Mouse (Mus musculus) lung, postnatal 0 days (tissue): ENCODE results near the gene March1. TPM values are rescaled to one million over a fixed set of nuclear protein-coding genes. Genes with fewer than 3 reads are reported as not detected.

Experiments used
- ATAC-seq: fragments of 200-750 bp; cut with Nextera tagmentation; 2 replicates; pipeline ENCODE4 v1.8.0; 2017; ENCODE audit warnings: moderate library complexity
- DNase-seq: peaks from one replicate; pipeline ENCODE4 v3.0.0-alpha.2; 2016; ENCODE audit warnings: low spot score
- H3K27ac ChIP-seq: fragments of 300-500 bp; sonication (generic); 2 replicates; pipeline ENCODE4 v1.5.1; 2014; ENCODE audit warnings: antibody characterized with exemption, mild to moderate bottlenecking, low read length, mixed read lengths
- H3K27me3 ChIP-seq: fragments of 300-500 bp; sonication (generic); replicated peaks from 2 replicates; pipeline ENCODE4 v1.6.1; 2014; ENCODE audit warnings: low read length, mixed read lengths; ENCODE audit not compliant: insufficient read depth
- H3K36me3 ChIP-seq: fragments of 300-500 bp; sonication (generic); 2 replicates; pipeline ENCODE4 v1.6.1; 2014; ENCODE audit warnings: low read length, mixed read lengths; ENCODE audit not compliant: insufficient read depth
- H3K4me1 ChIP-seq: fragments of 300-500 bp; sonication (generic); 2 replicates; pipeline ENCODE4 v1.6.1; 2014; ENCODE audit warnings: antibody characterized with exemption, low read depth, low read length, mixed read lengths; ENCODE audit not compliant: insufficient read depth
- H3K4me2 ChIP-seq: fragments of 300-500 bp; sonication (generic); replicated peaks from 2 replicates; pipeline ENCODE4 v1.6.1; 2014; ENCODE audit warnings: low read depth, mild to moderate bottlenecking, low read length, moderate library complexity, mixed read lengths
- H3K4me3 ChIP-seq: fragments of 300-500 bp; sonication (generic); 2 replicates; pipeline ENCODE4 v1.5.1; 2014; ENCODE audit warnings: low read depth, low read length
- H3K9ac ChIP-seq: fragments of 300-500 bp; sonication (generic); replicated peaks from 2 replicates; pipeline ENCODE4 v1.6.1; 2014; ENCODE audit warnings: low read depth, mild to moderate bottlenecking
- H3K9me3 ChIP-seq: fragments of 300-500 bp; sonication (generic); 2 replicates; pipeline ENCODE4 v1.6.1; 2016; ENCODE audit warnings: low read length, mixed read lengths
- CTCF ChIP-seq: IDR thresholded peaks from 2 replicates; pipeline ENCODE4 v1.5.1; 2016; ENCODE audit warnings: antibody characterized with exemption, mild to moderate bottlenecking
- EP300 ChIP-seq: IDR thresholded peaks from 2 replicates; pipeline ENCODE4 v1.6.1; 2016; ENCODE audit warnings: antibody characterized with exemption, mild to moderate bottlenecking, control low read depth
- WGBS: fragments of 180-500 bp; shearing (Covaris S2); extraction: QIAGEN DNeasy Blood & Tissue Kit; methylation state at CpG from one replicate; pipeline ENCODE4 v1.1.7; 2014; 5-methylcytosine and 5-hydroxymethylcytosine counted together
- polyA plus RNA-seq: library from polyadenylated mRNA; unstranded; fragments of >200 nt; fragmentation: Nextera tagmentation; extraction: Ambion mirVana; gene quantifications from 2 replicates; pipeline ENCODE4 v1.2.1, GENCODE M21; 2015

The March1 gene
- polyA plus RNA-seq, 1 experiment from 2014 or later = 1.1 TPM

- TF ChIP-seq EP300 = no peak
- TF ChIP-seq CTCF = no peak
- no peak for ATAC-seq
- H3K36me3 ChIP-seq = no peaks in the 10 kb centered on the region
- no peak overlapping the region for H3K4me2 ChIP-seq
- H3K27ac ChIP-seq = no peak overlapping the region
- WGBS = 74% methylated on average over 3 of the region's 3 CpGs
- DNase-seq = no peak
- no peaks in the 10 kb centered on the region for H3K9me3 ChIP-seq
- H3K4me1 ChIP-seq = no peaks in the 10 kb centered on the region
- no peak overlapping the region for H3K9ac ChIP-seq
- no peak overlapping the region for H3K4me3 ChIP-seq
- H3K27me3 ChIP-seq = no peaks in the 10 kb centered on the region
Measured at GRCm38 (mm10) chr8:66094152-66094551, 476.5 kb downstream of the March1 start.

DNA sequence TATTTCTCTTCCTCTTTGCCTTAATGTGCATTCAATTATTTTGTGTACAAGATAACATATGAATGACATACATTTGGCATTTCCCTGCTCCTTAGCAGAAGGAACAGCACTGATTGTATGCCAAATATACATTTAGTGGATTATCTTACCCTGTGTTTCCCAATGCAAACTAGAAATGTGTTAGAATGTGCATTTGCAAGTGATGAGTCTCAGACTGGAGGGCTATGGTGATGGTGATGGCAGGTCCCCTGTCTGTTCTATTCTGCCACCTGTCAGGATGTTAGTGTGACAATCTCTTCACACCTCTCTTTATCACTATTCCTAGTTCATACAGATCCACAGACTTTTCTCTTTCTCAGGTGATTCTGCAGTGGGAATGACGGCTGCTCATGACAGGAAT, 480.4 kb downstream of the March1 start:
- DNase-seq = no peak
- 43% methylated on average over 1 of the region's 1 CpGs for WGBS
- Histone ChIP-seq H3K4me1 (no peaks in the 10 kb centered on the region), H3K9ac (no peak overlapping the region), H3K4me2 (no peak overlapping the region), H3K27ac (no peak overlapping the region), H3K4me3 (no peak overlapping the region), H3K27me3 (no peaks in the 10 kb centered on the region), H3K36me3 (no peaks in the 10 kb centered on the region), H3K9me3 (no peaks in the 10 kb centered on the region)
- no peak for ATAC-seq
- TF ChIP-seq EP300 = no peak
- TF ChIP-seq CTCF = no peak

DNA sequence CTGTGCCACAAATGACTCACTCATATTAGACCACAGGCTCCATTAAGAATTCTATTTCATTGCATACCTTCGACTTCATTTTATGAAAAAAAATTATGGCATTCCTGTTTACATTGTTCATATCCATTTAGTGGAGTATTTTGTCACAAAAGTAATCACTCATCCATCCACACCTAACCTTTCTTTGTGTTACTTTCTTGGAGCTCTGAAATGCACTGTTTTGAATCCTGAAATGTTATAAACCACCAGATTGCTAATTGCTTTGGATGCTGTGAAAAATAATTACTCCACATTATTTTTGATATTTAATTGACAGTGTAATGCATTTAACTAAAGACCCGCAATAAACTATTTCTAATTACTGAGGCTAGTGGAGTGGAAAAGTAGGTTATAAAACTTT, 501.6 kb downstream of the March1 start:
- H3K4me1 ChIP-seq = no peaks in the 10 kb centered on the region
- H3K9me3 ChIP-seq = no peaks in the 10 kb centered on the region
- H3K27me3 ChIP-seq = no peaks in the 10 kb centered on the region
- no peak overlapping the region for H3K27ac ChIP-seq
- DNase-seq (no peak), ATAC-seq (no peak)
- no peaks in the 10 kb centered on the region for H3K36me3 ChIP-seq
- TF ChIP-seq EP300 = no peak
- no peak for TF ChIP-seq CTCF
- no peak overlapping the region for H3K4me3 ChIP-seq
- no peak overlapping the region for H3K9ac ChIP-seq
- H3K4me2 ChIP-seq = no peak overlapping the region
- 70% methylated on average over 2 of the region's 2 CpGs for WGBS

GRCm38 (mm10) chr8:66159648-66160047, 541.9 kb downstream of the March1 start:
- DNase-seq = no peak
- 82% methylated on average over 1 of the region's 1 CpGs for WGBS
- H3K9me3 ChIP-seq = no peaks in the 10 kb centered on the region
- no peak for ATAC-seq
- TF ChIP-seq CTCF (no peak), EP300 (no peak)
- H3K27ac ChIP-seq = no peak overlapping the region
- H3K4me2 ChIP-seq = no peak overlapping the region
- no peaks in the 10 kb centered on the region for H3K27me3 ChIP-seq
- no peaks in the 10 kb centered on the region for H3K36me3 ChIP-seq
- H3K4me3 ChIP-seq = no peak overlapping the region
- no peak overlapping the region for H3K9ac ChIP-seq
- no peaks in the 10 kb centered on the region for H3K4me1 ChIP-seq

GRCm38 (mm10) chr8:66166835-66167234, 549.1 kb downstream of the March1 start:
- TF ChIP-seq EP300 (no peak), CTCF (no peak)
- H3K4me1 ChIP-seq = no peaks in the 10 kb centered on the region
- no peak overlapping the region for H3K4me2 ChIP-seq
- H3K9me3 ChIP-seq = no peaks in the 10 kb centered on the region
- no peak overlapping the region for H3K4me3 ChIP-seq
- ATAC-seq (no peak), DNase-seq (no peak)
- H3K27ac ChIP-seq = no peak overlapping the region
- H3K9ac ChIP-seq = no peak overlapping the region
- no peaks in the 10 kb centered on the region for H3K36me3 ChIP-seq
- H3K27me3 ChIP-seq = no peaks in the 10 kb centered on the region
- 54% methylated on average over 1 of the region's 1 CpGs for WGBS

- no peak for DNase-seq
- WGBS = 61% methylated on average over 2 of the region's 2 CpGs
- no peak for ATAC-seq
- Histone ChIP-seq H3K4me1 (no peaks in the 10 kb centered on the region), H3K27me3 (no peaks in the 10 kb centered on the region), H3K9ac (no peak overlapping the region), H3K4me3 (no peak overlapping the region), H3K9me3 (no peaks in the 10 kb centered on the region), H3K4me2 (no peak overlapping the region), H3K27ac (no peak overlapping the region), H3K36me3 (no peaks in the 10 kb centered on the region)
- no peak for TF ChIP-seq CTCF
- no peak for TF ChIP-seq EP300
Measured at GRCm38 (mm10) chr8:66167405-66168173, 549.9 kb downstream of the March1 start.
